Mouse (Mus musculus) forebrain, embryonic 14.5 days (tissue): ENCODE measurements around the gene Rnf40. TPM values are rescaled to one million over a fixed set of nuclear protein-coding genes. Genes with fewer than 3 reads are reported as not detected.

Source experiments
- ATAC-seq: fragments of 200-750 bp; cut with Nextera tagmentation; 2 replicates; pipeline ENCODE4 v1.8.0; 2017; ENCODE audit warnings: mild to moderate bottlenecking, moderate library complexity
- DNase-seq: peaks from one replicate; pipeline ENCODE4 v3.0.0-alpha.2; 2015; ENCODE audit warnings: low spot score
- H3K27ac ChIP-seq: fragments of 300-500 bp; sonication (generic); 2 replicates; pipeline ENCODE4 v1.5.1; 2014; ENCODE audit warnings: low read depth, mild to moderate bottlenecking, control low read depth, low read length, moderate library complexity
- H3K27me3 ChIP-seq: fragments of 300-500 bp; sonication (generic); replicated peaks from 2 replicates; pipeline ENCODE4 v1.6.1; 2014; ENCODE audit warnings: low read length, control low read depth, mixed read lengths; ENCODE audit not compliant: control insufficient read depth, insufficient read depth
- H3K36me3 ChIP-seq: fragments of 300-500 bp; sonication (generic); 2 replicates; pipeline ENCODE4 v1.6.1; 2014; ENCODE audit warnings: low read length, control low read depth; ENCODE audit not compliant: control insufficient read depth, insufficient read depth
- H3K4me1 ChIP-seq: fragments of 300-500 bp; sonication (generic); 2 replicates; pipeline ENCODE4 v1.6.1; 2014; ENCODE audit warnings: antibody characterized with exemption, low read length, control low read depth; ENCODE audit not compliant: control insufficient read depth, insufficient read depth
- H3K4me2 ChIP-seq: fragments of 300-500 bp; sonication (generic); 2 replicates; pipeline ENCODE4 v1.6.1; 2014; ENCODE audit warnings: mild to moderate bottlenecking, control low read depth, low read length
- H3K4me3 ChIP-seq: fragments of 300-500 bp; sonication (generic); 2 replicates; pipeline ENCODE4 v1.5.1; 2014; ENCODE audit warnings: low read depth, low read length, control low read depth
- H3K9ac ChIP-seq: fragments of 300-500 bp; sonication (generic); 2 replicates; pipeline ENCODE4 v1.6.1; 2014; ENCODE audit warnings: mild to moderate bottlenecking, low read length, control low read depth, moderate library complexity
- H3K9me3 ChIP-seq: fragments of 300-500 bp; sonication (generic); replicated peaks from 2 replicates; pipeline ENCODE4 v1.6.1; 2016; ENCODE audit warnings: low read length, control low read depth, mixed read lengths; ENCODE audit not compliant: control insufficient read depth
- WGBS: fragments of 180-500 bp; shearing (Covaris S2); extraction: QIAGEN DNeasy Blood & Tissue Kit; methylation state at CpG from one replicate; pipeline ENCODE4 v1.1.7; 2014; 5-methylcytosine and 5-hydroxymethylcytosine counted together
- polyA plus RNA-seq: library from polyadenylated mRNA; unstranded; fragments of >200 nt; fragmentation: Nextera tagmentation; extraction: Ambion mirVana; gene quantifications from 2 replicates; pipeline ENCODE4 v1.2.1, GENCODE M21; 2014

Gene Rnf40
- polyA plus RNA-seq, 1 experiment from 2014 or later: 26.2 TPM

DNA sequence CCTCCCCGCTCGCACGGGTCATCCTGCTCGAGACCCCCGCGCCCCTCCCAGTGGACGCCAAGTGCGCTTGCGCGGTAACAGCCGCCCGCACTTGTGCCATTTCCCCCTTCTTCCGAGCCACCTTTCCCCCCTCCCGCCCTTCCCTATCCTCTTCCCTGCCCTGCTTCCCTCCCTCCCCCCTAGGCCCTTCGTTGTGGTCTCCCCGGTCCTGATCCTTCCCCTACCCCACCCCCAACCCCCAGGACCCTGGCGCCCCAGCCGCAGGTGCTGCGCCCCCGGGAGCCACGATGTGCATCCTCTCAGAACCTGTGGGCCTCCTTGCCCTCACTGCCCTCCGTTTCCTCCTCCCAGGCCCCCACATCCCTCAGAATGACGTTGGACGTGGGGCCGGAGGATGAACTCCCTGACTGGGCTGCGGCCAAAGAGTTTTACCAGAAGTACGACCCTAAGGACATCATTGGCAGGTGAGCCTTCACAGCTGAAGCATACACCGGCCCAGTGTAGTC is 15.0 kb upstream of the Rnf40 start:
- peak overlapping the region; percentile 75 for H3K27ac ChIP-seq
- H3K36me3 ChIP-seq: peaks cover 20% of the 10 kb centered on the region
- 2% methylated on average over 20 of the region's 28 CpGs for WGBS
- no peak for DNase-seq
- peak overlapping the region; percentile 93 for H3K4me2 ChIP-seq
- peak overlapping the region; percentile 55 for H3K4me3 ChIP-seq
- H3K4me1 ChIP-seq: peaks cover 17% of the 10 kb centered on the region
- ATAC-seq: peak; percentile 58
- H3K9me3 ChIP-seq: no peaks in the 10 kb centered on the region
- H3K9ac ChIP-seq: peak overlapping the region; percentile 72
- no peaks in the 10 kb centered on the region for H3K27me3 ChIP-seq

DNA sequence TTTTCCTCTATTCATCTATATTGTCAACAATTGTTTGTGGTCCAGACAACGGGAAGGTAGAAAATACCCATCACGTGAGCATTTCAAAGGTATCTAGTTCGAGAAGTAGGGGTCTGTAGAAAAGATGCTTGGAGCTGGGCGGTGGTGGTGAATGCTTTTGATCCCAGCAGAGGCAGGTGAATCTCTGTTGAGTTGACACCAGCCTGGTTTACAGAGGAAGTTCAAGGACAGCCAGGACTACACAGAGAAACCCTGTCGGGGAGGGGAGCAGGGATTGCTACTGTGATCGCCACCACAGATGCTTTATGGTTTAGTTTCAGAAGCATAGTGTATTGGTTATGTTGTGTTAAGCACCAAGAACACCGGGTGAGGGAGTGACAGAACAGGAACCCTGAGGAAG is 14.5 kb upstream of the Rnf40 start:
- DNase-seq (no peak), ATAC-seq (no peak)
- no peak overlapping the region for H3K27ac ChIP-seq
- peaks cover 17% of the 10 kb centered on the region for H3K4me1 ChIP-seq
- peaks cover 17% of the 10 kb centered on the region for H3K36me3 ChIP-seq
- peak overlapping the region; percentile 72 for H3K9ac ChIP-seq
- peak overlapping the region; percentile 93 for H3K4me2 ChIP-seq
- H3K27me3 ChIP-seq: no peaks in the 10 kb centered on the region
- H3K9me3 ChIP-seq: no peaks in the 10 kb centered on the region
- peak overlapping the region; percentile 55 for H3K4me3 ChIP-seq
- WGBS: 20% methylated on average over 7 of the region's 7 CpGs

DNA sequence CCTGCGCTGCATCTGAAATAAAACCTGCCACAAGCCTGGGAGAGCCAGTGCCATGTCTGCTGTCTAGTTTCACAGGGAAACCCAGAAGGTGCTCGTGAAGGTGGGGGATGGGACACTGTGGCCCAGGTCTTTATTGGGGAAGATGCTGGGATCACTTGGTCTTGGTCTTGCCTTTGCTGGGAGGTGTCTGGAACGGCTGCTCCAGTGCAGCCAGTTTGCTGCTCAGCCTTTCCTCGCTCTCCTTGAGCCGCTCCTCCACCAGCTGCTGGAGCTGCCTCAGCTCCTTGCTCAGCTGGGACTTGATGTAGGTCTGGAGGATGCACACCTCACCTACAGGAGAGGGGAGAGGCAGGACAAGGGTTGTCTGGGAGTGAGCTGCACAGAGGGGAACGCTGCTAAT is 5.3 kb upstream of the Rnf40 start:
- 92% methylated on average over 6 of the region's 6 CpGs for WGBS
- H3K9ac ChIP-seq: no peak overlapping the region

DNA sequence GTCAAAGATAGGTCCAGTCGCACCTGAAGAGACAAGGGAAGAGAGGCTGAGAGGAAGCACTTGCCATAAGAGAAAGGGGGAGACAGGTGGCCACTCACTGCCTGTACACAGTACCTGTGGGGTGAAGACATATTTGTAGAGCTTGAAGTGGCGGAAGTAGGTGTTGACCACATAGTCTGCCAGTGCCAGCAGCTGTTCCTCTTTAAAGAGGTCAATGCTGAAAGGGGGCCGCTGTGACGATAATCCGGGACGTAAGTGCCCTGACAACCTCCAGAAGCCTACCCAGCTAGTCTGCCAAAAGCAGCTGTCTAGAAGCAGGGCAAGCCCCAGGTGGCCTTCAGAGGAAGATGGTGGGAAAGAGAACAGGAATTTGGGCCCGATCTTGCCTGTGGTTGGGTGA is 3.5 kb upstream of the Rnf40 start:
- H3K27me3 ChIP-seq: no peaks in the 10 kb centered on the region
- H3K27ac ChIP-seq: no peak overlapping the region
- no peak overlapping the region for H3K9ac ChIP-seq
- no peak overlapping the region for H3K4me3 ChIP-seq
- no peak for DNase-seq
- H3K4me2 ChIP-seq: no peak overlapping the region
- 93% methylated on average over 7 of the region's 7 CpGs for WGBS
- peaks cover 16% of the 10 kb centered on the region for H3K4me1 ChIP-seq
- no peak for ATAC-seq
- peaks cover 50% of the 10 kb centered on the region for H3K36me3 ChIP-seq
- no peaks in the 10 kb centered on the region for H3K9me3 ChIP-seq

More for the DNA sequence above, 5.3 kb upstream of the Rnf40 start:
- peaks cover 7% of the 10 kb centered on the region; the same call in 1 of the 2 replicates for H3K4me1 ChIP-seq
- no peaks in the 10 kb centered on the region for H3K27me3 ChIP-seq
- no peak overlapping the region for H3K4me3 ChIP-seq
- DNase-seq: no peak
- no peaks in the 10 kb centered on the region for H3K9me3 ChIP-seq
- ATAC-seq: no peak
- H3K36me3 ChIP-seq: peaks cover 55% of the 10 kb centered on the region
- H3K27ac ChIP-seq: no peak overlapping the region
- no peak overlapping the region for H3K4me2 ChIP-seq

DNA sequence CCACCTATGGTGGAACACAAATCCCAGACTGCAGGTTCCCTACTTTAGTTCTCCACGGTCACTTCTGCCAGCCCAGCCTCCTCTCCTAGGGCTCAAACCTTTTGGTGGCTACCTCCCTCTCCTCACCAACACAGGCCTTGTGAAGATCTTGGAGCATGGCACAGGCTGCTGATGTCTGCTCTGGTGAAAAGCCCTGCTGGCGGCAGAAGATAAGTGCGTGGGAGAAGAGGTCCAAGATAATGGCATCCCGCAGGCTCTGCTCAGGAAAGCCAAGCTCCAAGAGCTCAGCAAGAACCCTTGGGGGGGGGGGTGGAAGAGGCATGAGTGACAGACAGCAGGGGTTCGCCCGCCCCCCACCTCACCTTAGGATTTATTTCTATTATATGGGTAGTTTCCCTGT is 2.4 kb upstream of the Rnf40 start:
- Histone ChIP-seq H3K9me3 (no peaks in the 10 kb centered on the region), H3K4me2 (no peak overlapping the region), H3K27ac (no peak overlapping the region), H3K9ac (no peak overlapping the region), H3K4me3 (no peak overlapping the region), H3K27me3 (no peaks in the 10 kb centered on the region), H3K4me1 (peaks cover 16% of the 10 kb centered on the region), H3K36me3 (peaks cover 50% of the 10 kb centered on the region)
- no peak for ATAC-seq
- WGBS: 87% methylated on average over 6 of the region's 6 CpGs
- DNase-seq: no peak

DNA sequence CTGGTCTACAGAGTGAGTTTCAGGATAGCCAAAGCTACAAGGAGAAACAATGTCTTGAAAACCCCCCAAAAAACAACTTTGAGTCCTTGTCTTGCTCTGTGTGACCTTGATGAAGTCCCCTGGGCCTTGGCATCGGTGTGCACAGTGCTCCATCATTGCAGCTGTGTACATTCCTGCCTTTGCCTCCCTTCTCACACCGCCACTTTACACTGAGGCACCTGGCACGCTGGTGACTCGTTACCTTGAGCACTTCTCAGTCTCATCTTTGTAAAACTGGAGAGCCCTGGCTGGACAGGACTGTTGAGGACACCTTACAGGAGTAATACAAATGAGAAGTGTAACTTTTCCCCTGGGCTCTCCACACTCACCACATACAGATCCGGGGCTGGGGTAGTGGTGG is 1.4 kb upstream of the Rnf40 start:
- Histone ChIP-seq H3K9ac (peak overlapping the region; percentile 44; the same call in 1 of the 2 replicates), H3K36me3 (peaks cover 53% of the 10 kb centered on the region), H3K4me1 (peaks cover 16% of the 10 kb centered on the region), H3K4me3 (peak overlapping the region; percentile 73), H3K4me2 (peak overlapping the region; percentile 60), H3K27ac (no peak overlapping the region), H3K27me3 (no peaks in the 10 kb centered on the region), H3K9me3 (no peaks in the 10 kb centered on the region)
- no peak for DNase-seq
- no peak for ATAC-seq
- 68% methylated on average over 5 of the region's 5 CpGs for WGBS

DNA sequence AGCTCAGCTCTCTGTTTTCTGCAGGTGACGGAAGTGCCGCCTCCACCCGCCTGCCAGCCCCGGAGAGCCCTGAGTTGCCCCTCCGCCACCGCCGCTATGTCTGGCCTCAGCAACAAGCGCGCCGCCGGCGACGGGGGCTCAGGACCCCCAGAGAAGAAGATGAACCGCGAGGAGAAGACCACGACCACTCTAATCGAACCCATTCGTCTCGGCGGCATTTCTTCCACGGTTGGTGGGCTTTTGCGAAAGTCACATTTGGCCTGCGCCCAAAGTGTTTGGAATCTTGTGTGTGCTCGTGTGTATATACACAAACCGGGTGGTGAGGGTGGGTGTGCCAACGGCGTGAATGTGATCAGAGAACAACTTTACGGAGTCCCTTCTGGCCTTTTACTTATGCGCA is 334 bp downstream of the Rnf40 start:
- Histone ChIP-seq H3K4me2 (peak overlapping the region; percentile 60), H3K36me3 (peaks cover 53% of the 10 kb centered on the region), H3K4me3 (peak overlapping the region; percentile 73), H3K9me3 (no peaks in the 10 kb centered on the region), H3K27me3 (no peaks in the 10 kb centered on the region), H3K4me1 (peaks cover 16% of the 10 kb centered on the region), H3K27ac (peak overlapping the region; percentile 50; the same call in 1 of the 2 replicates), H3K9ac (peak overlapping the region; percentile 81)
- DNase-seq (no peak), ATAC-seq (no peak)
- WGBS: 3% methylated on average over 29 of the region's 29 CpGs

DNA sequence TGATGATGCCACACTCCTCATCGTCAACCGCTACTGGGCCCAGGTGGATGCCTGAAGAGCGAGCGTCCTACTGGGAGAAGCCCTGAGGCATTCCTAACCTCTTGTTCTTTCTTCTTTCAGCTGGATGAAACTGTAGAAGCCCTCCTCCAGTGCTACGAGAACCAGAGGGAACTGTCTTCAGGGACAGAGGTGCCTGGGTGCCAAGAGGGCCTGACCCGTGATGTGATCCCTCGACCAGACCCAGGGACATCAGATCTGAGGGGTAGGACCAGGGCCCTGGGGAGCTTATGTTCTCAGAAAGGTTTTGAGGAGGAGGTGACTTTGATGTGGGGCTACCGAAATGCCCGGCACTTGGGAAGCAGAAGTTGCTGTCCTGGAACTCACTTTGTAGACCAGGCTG is 1.1 kb downstream of the Rnf40 start:
- no peak for DNase-seq
- H3K36me3 ChIP-seq: peaks cover 53% of the 10 kb centered on the region
- ATAC-seq: no peak
- H3K27me3 ChIP-seq: no peaks in the 10 kb centered on the region
- peak overlapping the region; percentile 60 for H3K4me2 ChIP-seq
- no peak overlapping the region for H3K27ac ChIP-seq
- peak overlapping the region; percentile 73 for H3K4me3 ChIP-seq
- no peaks in the 10 kb centered on the region for H3K9me3 ChIP-seq
- 92% methylated on average over 9 of the region's 9 CpGs for whole genome bisulfite sequencing
- H3K9ac ChIP-seq: no peak overlapping the region; the same call in 1 of the 2 replicates
- H3K4me1 ChIP-seq: peaks cover 16% of the 10 kb centered on the region

DNA sequence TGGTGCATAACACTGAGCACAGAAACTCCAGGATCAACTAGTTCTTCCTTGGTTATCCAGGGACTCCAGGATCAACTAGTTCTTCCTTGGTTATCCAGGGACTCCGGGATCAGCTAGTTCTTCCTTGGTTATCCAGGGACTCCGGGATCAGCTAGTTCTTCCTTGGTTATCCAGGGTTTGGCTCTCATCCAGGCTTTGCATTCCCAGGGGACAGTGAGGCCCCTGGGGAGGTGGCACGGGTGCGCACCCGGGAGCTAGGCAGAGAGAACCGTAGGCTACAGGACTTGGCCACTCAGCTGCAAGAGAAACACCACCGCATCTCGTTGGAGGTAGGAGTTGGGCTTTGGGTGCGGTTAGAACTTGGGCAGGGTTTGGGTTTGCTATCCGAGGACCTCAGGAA is 2.5 kb downstream of the Rnf40 start:
- WGBS: 86% methylated on average over 10 of the region's 10 CpGs
- Histone ChIP-seq H3K4me2 (no peak overlapping the region), H3K9me3 (no peaks in the 10 kb centered on the region), H3K4me3 (no peak overlapping the region), H3K27ac (no peak overlapping the region), H3K9ac (no peak overlapping the region), H3K4me1 (peaks cover 16% of the 10 kb centered on the region), H3K36me3 (peaks cover 65% of the 10 kb centered on the region), H3K27me3 (no peaks in the 10 kb centered on the region)
- DNase-seq: no peak
- no peak for ATAC-seq
